In genomic region chr17:56756703-56757399, GRCm38 (mm10) we compare ENCODE assay signal across 8 mouse cellular contexts. TPM values are rescaled to one million over a fixed set of nuclear protein-coding genes. Genes with fewer than 3 reads are reported as not detected.
DNase-seq lines count a peak whose midpoint lies in the region; ATAC-seq and TF ChIP-seq lines count a peak whose summit lies in the region.

No protein-coding gene starts in this region.

- H3ac ChIP-seq in myocyte (ENCODE audit: control insufficient read depth, insufficient read length): no peak overlapping the region

- H3K9me3 ChIP-seq in limb, embryonic 13.5 days: no peaks in the 10 kb centered on the region

- H3K36me3 ChIP-seq in limb, embryonic 13.5 days: no peaks in the 10 kb centered on the region
- H3K36me3 ChIP-seq in myocyte (ENCODE audit: control insufficient read depth, insufficient read depth): no peaks in the 10 kb centered on the region

- ATAC-seq in limb, embryonic 13.5 days (ENCODE audit: low FRiP score, low read depth): peak; percentile 8; the same call in 1 of the 2 replicates
- no peak for ATAC-seq in monocyte, adult 5-6 weeks (replicated peaks; ENCODE audit: insufficient number of reproducible peaks, low FRiP score, low TSS enrichment, poor library complexity, severe bottlenecking)

- H3K79me2 ChIP-seq in myocyte (ENCODE audit: control insufficient read depth, insufficient read depth): no peaks in the 10 kb centered on the region

- no peak for TF ChIP-seq POLR2A in bone marrow macrophage, adult 2 months (IDR thresholded peaks at IDR 0.05; ENCODE audit: borderline replicate concordance, low read depth, low read length)
- no peak for TF ChIP-seq POLR2A in myocyte (IDR thresholded peaks at IDR 0.05; ENCODE audit: insufficient read length, low read depth)

- H3K9ac ChIP-seq in limb, embryonic 13.5 days: peak overlapping the region; percentile 78

- H3K27me3 ChIP-seq in limb, embryonic 13.5 days: peaks cover 63% of the 10 kb centered on the region
- peaks cover 44% of the 10 kb centered on the region for H3K27me3 ChIP-seq in myocyte (ENCODE audit: control insufficient read depth, insufficient read depth, insufficient read length)

- peak overlapping the region; percentile 59 for H3K27ac ChIP-seq in gastrocnemius, adult 2 months
- no peak overlapping the region for H3K27ac ChIP-seq in bone marrow macrophage, adult 2 months (ENCODE audit: insufficient read depth, low read depth, low read length)
- H3K27ac ChIP-seq in limb, embryonic 13.5 days: no peak overlapping the region

- H3K4me2 ChIP-seq in limb, embryonic 13.5 days (replicated peaks): peak overlapping the region; percentile 98
- H3K4me2 ChIP-seq in myocyte (ENCODE audit: low read depth): peak overlapping the region; percentile 50

- 1% methylated on average over 50 of the region's 51 CpGs for WGBS in limb, embryonic 13.5 days

- peak; percentile 69 for TF ChIP-seq CTCF in gastrocnemius, adult 2 months (IDR thresholded peaks at IDR 0.05)
- peak; percentile 36; the same call in 1 of the 2 replicates for TF ChIP-seq CTCF in bone marrow macrophage, adult 2 months (IDR thresholded peaks at IDR 0.05; ENCODE audit: low read depth, low read length)

- peak; percentile 68 for DNase-seq in gastrocnemius, adult 2 months
- no peak for DNase-seq in gastrocnemius, postnatal 10 days
- DNase-seq in heart, postnatal 36 days: peak; percentile 35 to 52
- DNase-seq in cerebellum, postnatal 4 days (ENCODE audit: low spot score in 2 of 2): no peak

- H3K4me1 ChIP-seq in bone marrow macrophage, adult 2 months (ENCODE audit: control insufficient read depth, insufficient read depth, low read length): no peaks in the 10 kb centered on the region
- H3K4me1 ChIP-seq in limb, embryonic 13.5 days: peaks cover 58% of the 10 kb centered on the region

- peak overlapping the region; percentile 81 for H3K4me3 ChIP-seq in gastrocnemius, adult 2 months
- peak overlapping the region; percentile 50 for H3K4me3 ChIP-seq in bone marrow macrophage, adult 2 months (ENCODE audit: insufficient read depth, low read length)
- peak overlapping the region; percentile 59 for H3K4me3 ChIP-seq in limb, embryonic 13.5 days
- no peak overlapping the region for H3K4me3 ChIP-seq in myocyte

- intact Hi-C loops in gastrocnemius, adult 2 months (cut with DNase I): loop anchor here (1.0 to 5.0 kb wide), 2 partner anchors 40 to 80 kb away; partner anchors contain the start of gene Ndufa11
- intact Hi-C loops in heart, postnatal 36 days (cut with DNase I): loop anchor here (1.0 to 5.0 kb wide), 2 partner anchors 39 to 80 kb away; partner anchors contain the start of gene Vmac

TF ChIP-seq in myocyte, 11 proteins besides CTCF, POLR2A, EP300 and RAD21:
- no peak for TF ChIP-seq USF1 (IDR thresholded peaks at IDR 0.05; ENCODE audit: low read depth)
- no peak for TF ChIP-seq MAX (IDR thresholded peaks at IDR 0.05; ENCODE audit: low read depth)
- TF ChIP-seq MYOG (IDR thresholded peaks at IDR 0.05; ENCODE audit: control insufficient read depth in 1 of 3, insufficient read depth in 1 of 3, insufficient read length in 2 of 3, low read depth in 2 of 3): no peak
- TF ChIP-seq CEBPB (IDR thresholded peaks at IDR 0.05; ENCODE audit: insufficient read depth, poor library complexity, severe bottlenecking): no peak
- no peak for TF ChIP-seq E2F4 (IDR thresholded peaks at IDR 0.05; ENCODE audit: insufficient read depth)
- no peak for TF ChIP-seq TCF12 (IDR thresholded peaks at IDR 0.05; ENCODE audit: insufficient read depth, poor library complexity, severe bottlenecking)
- TF ChIP-seq SRF (IDR thresholded peaks at IDR 0.05; ENCODE audit: control insufficient read depth, insufficient read length, low read depth): no peak
- no peak for TF ChIP-seq TCF3 (IDR thresholded peaks at IDR 0.05; ENCODE audit: insufficient read length, low read depth)
- TF ChIP-seq POLR2AphosphoS2 (IDR thresholded peaks at IDR 0.05; ENCODE audit: insufficient read length, low read depth): no peak
- TF ChIP-seq MYOD1 (IDR thresholded peaks at IDR 0.05; ENCODE audit: control insufficient read depth in 1 of 3, insufficient read length in 2 of 3, low read depth in 2 of 3): no peak
- TF ChIP-seq REST (IDR thresholded peaks at IDR 0.05; ENCODE audit: insufficient read depth, insufficient read length): no peak

RNA-seq across cellular contexts. Expression of gene Nrtn, which starts 0.5 kb away (rescaled TPM):
- 1 to 10 TPM; 3.1 to 3.7 TPM for total RNA-seq in gastrocnemius, adult 2 months (2021)
- total RNA-seq in gastrocnemius, postnatal 10 days (2021): 1 to 10 TPM in 1 of 2 experiments, under 1 TPM in 1; 0.95 to 1.4 TPM
- 0.55 and 0.80 TPM in 2 replicates for polyA plus RNA-seq in bone marrow macrophage, adult 2 months (2012; ENCODE audit: insufficient read depth, insufficient read length, missing spikeins)
- 10 to 100 TPM; 27.5 to 29.4 TPM for total RNA-seq in heart, postnatal 36 days (2021)
- polyA plus RNA-seq in limb, embryonic 13.5 days (2015; fragmentation: Nextera tagmentation; extraction: Ambion mirVana): 14.1 TPM in 2 replicates
- polyA plus RNA-seq in myocyte (2012; fragmentation: generic; extraction: Trizol): 0.78 TPM
- not detected in 3 replicates for total RNA-seq in monocyte, adult 5-6 weeks (2017)

RNA-seq across cellular contexts. Expression of gene Dus3l, which starts 7.7 kb away (rescaled TPM):
- total RNA-seq in gastrocnemius, adult 2 months (2021): 10 to 100 TPM; 16.3 to 17.6 TPM
- total RNA-seq in gastrocnemius, postnatal 10 days (2021): 10 to 100 TPM; 17.3 to 21.1 TPM
- 21.4 and 24.9 TPM in 2 replicates for polyA plus RNA-seq in bone marrow macrophage, adult 2 months (2012; ENCODE audit: insufficient read depth, insufficient read length, missing spikeins)
- total RNA-seq in heart, postnatal 36 days (2021): 10 to 100 TPM; 18.8 to 20.3 TPM
- 47.7 and 50.5 TPM in 2 replicates for polyA plus RNA-seq in limb, embryonic 13.5 days (2015; fragmentation: Nextera tagmentation; extraction: Ambion mirVana)
- 38.7 TPM for polyA plus RNA-seq in myocyte (2012; fragmentation: generic; extraction: Trizol)
- total RNA-seq in monocyte, adult 5-6 weeks (2017): 15.0 to 22.2 TPM (median 19.2 TPM) in 3 replicates

RNA-seq across cellular contexts. Expression of gene Prr22, which starts 13.2 kb away (rescaled TPM):
- under 1 TPM; 0.14 to 0.36 TPM for total RNA-seq in gastrocnemius, adult 2 months (2021)
- under 1 TPM; 0.19 to 0.20 TPM for total RNA-seq in gastrocnemius, postnatal 10 days (2021)
- polyA plus RNA-seq in bone marrow macrophage, adult 2 months (2012; ENCODE audit: insufficient read depth, insufficient read length, missing spikeins): not detected in 2 replicates
- under 1 TPM in 1 of 2 experiments, not detected in 1; 0.58 TPM for total RNA-seq in heart, postnatal 36 days (2021)
- 1.4 and 1.5 TPM in 2 replicates for polyA plus RNA-seq in limb, embryonic 13.5 days (2015; fragmentation: Nextera tagmentation; extraction: Ambion mirVana)
- 0.16 TPM for polyA plus RNA-seq in myocyte (2012; fragmentation: generic; extraction: Trizol)
- total RNA-seq in monocyte, adult 5-6 weeks (2017): 0.29 to 0.49 TPM in 2 of 3 replicates, not detected in the other

RNA-seq across cellular contexts. Expression of gene Vmac, which starts 39.0 kb away (rescaled TPM):
- 1 to 10 TPM; 1.7 to 2.6 TPM for total RNA-seq in gastrocnemius, adult 2 months (2021)
- total RNA-seq in gastrocnemius, postnatal 10 days (2021): 1 to 10 TPM; 6.6 to 7.0 TPM
- 11.0 and 13.7 TPM in 2 replicates for polyA plus RNA-seq in bone marrow macrophage, adult 2 months (2012; ENCODE audit: insufficient read depth, insufficient read length, missing spikeins)
- total RNA-seq in heart, postnatal 36 days (2021): 1 to 10 TPM; 3.1 to 4.9 TPM
- polyA plus RNA-seq in limb, embryonic 13.5 days (2015; fragmentation: Nextera tagmentation; extraction: Ambion mirVana): 20.2 and 21.3 TPM in 2 replicates
- polyA plus RNA-seq in myocyte (2012; fragmentation: generic; extraction: Trizol): 6.5 TPM
- total RNA-seq in monocyte, adult 5-6 weeks (2017): 5.0 to 6.0 TPM (median 5.0 TPM) in 3 replicates

RNA-seq across cellular contexts. Expression of gene Ndufa11, which starts 39.3 kb away (rescaled TPM):
- total RNA-seq in gastrocnemius, adult 2 months (2021): 100 to 1,000 TPM; 390 to 523 TPM
- total RNA-seq in gastrocnemius, postnatal 10 days (2021): 100 to 1,000 TPM; 377 to 422 TPM
- polyA plus RNA-seq in bone marrow macrophage, adult 2 months (2012; ENCODE audit: insufficient read depth, insufficient read length, missing spikeins): 75.1 and 96.1 TPM in 2 replicates
- total RNA-seq in heart, postnatal 36 days (2021): 100 to 1,000 TPM; 847 to 875 TPM
- polyA plus RNA-seq in limb, embryonic 13.5 days (2015; fragmentation: Nextera tagmentation; extraction: Ambion mirVana): 431 and 434 TPM in 2 replicates
- 469 TPM for polyA plus RNA-seq in myocyte (2012; fragmentation: generic; extraction: Trizol)
- 66.7 to 91.2 TPM (median 74.2 TPM) in 3 replicates for total RNA-seq in monocyte, adult 5-6 weeks (2017)

Comparison
In these comparisons a context has a peak if more than half of its experiments do, and no peak if none do; other contexts are left out.
1. DNase-seq: peak in gastrocnemius, adult 2 months (single experiment) and heart, postnatal 36 days (2 of 2); none in gastrocnemius, postnatal 10 days (single experiment) and cerebellum, postnatal 4 days (0 of 2).
2. RNA of gene Nrtn, which starts 0.5 kb away (total RNA-seq): 27.5 to 29.4 TPM in heart, postnatal 36 days; 3.1 to 3.7 TPM in gastrocnemius, adult 2 months, 0.95 to 1.4 TPM in gastrocnemius, postnatal 10 days and not detected in monocyte, adult 5-6 weeks; every median in the first group is over 4 times any median in the second.